Mouse (Mus musculus): Measurements from ENCODE around the gene Pcbd1.

The Pcbd1 gene

GRCm38 (mm10) chr10:61089170-61090142 is at the start of gene Pcbd1:
Gene Pcbd1 (plus strand): TSS chr10:61089331.
- no peak for DNase-seq

- DNase-seq: no peak
Measured at GRCm38 (mm10) chr10:61039657-61040056, 49.5 kb upstream of the Pcbd1 start.

DNA sequence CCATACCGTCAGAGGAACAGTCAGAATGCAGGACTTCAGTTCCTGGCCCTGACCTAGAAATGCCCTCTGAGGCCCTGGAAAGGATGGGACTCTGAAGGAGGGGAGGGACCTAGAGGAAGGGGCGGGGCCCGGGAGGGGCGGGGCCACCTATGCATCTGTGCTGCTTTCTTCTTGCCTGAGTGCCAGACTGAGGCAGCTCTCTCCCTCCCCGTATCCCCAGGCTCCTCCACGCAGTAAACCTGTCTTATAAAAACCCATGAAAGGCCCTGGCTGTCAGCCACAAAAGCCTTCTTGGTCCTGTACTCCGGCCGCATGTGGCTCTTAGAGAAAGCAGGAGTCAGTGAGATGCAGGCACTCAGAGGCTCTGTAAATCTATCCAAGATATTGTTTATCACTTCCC is 44.0 kb upstream of the Pcbd1 start:
- DNase-seq: no peak

- peak; percentile 25 to 37 for DNase-seq
Measured at GRCm38 (mm10) chr10:61051993-61052613, 37.0 kb upstream of the Pcbd1 start.

GRCm38 (mm10) chr10:61056661-61057060 is 32.5 kb upstream of the Pcbd1 start:
- DNase-seq: no peak

DNA sequence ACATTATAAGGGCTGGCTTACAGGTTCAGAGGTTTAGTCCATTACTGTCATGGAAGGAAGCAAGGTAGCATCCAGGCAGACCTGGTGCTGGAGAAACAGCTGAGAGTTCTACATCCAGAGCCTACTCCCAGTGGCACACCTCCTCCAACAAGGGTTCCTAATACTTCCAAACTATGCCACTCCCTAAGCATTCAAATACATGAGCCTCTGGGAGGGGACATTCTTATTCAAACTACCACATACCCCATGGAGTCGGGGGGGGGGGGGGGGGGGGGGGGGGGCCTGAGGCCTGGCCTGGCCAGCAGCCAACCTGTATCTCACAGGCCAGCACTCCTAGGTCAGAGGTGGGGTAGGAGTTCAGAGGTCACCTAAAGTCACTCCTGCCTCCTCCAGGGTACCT is 30.0 kb upstream of the Pcbd1 start:
- no peak for DNase-seq

GRCm38 (mm10) chr10:61059543-61060110 is 29.5 kb upstream of the Pcbd1 start:
- DNase-seq: no peak

DNA sequence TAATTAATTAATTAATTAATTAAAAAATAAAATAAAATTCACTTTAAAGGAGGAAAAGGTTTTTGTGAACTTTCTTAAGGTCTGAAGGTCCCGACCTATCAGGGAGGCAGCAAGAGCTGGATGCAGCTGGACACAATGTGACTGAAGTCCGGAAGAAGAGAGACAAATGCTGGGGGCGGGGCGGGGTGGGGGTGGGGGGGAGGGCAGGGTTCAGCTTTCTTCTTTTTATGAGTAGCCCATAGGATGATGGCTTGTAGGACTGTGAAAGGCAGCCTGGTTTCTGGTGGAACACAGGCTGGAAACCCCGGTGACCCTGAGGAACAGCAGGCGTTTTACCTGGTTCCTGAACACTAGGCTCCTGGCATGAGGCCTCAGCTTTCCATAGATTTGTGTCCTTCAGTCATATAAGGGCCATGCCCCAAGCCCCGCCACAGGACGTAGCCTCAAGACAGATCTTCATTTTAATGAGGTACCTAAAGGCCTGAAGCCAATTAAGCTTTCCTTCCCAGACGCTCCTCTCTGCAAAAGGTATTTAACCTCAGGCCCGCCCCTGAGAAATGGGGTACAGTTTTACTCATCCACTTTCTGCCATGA is 25.8 kb upstream of the Pcbd1 start:
- DNase-seq: no peak

GRCm38 (mm10) chr10:61064635-61065034 is 24.5 kb upstream of the Pcbd1 start:
- DNase-seq: no peak

DNA sequence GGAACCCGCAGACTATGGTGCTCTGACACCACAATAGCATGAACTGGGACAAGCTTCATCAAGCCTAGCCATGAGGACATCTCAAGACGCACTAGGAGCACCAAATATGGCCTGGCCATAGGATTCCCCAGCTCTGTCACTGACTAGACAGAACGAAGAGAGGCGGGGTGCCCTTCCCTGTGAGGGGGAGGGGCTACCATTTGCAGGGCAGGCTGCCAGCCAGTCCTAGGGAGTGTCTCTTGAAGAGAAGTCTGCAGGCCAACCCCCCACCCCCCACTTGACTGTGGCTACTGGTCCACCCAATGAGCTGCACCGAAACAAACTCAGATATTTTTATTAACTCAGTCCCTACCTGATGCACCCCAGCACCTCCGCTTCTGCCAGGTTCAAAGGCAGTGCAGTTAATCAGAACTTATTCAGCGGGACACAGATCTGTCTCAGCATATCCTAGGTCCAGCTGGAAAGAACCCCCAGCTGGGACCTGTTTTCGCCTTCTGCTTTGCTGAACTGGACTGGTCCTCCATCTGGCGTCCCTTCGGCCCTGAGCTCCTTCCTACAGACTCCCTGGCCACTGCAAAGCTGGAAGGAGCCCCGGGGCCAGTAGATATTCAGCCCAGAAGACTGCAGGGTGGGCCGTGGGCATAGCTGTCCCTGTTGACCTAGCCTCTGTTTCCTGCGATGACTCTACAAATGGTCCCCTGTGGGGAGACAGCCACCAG is 23.7 kb upstream of the Pcbd1 start:
- DNase-seq: no peak

GRCm38 (mm10) chr10:61068436-61069192 is 20.5 kb upstream of the Pcbd1 start:
- peak; percentile 11 to 22 for DNase-seq

DNA sequence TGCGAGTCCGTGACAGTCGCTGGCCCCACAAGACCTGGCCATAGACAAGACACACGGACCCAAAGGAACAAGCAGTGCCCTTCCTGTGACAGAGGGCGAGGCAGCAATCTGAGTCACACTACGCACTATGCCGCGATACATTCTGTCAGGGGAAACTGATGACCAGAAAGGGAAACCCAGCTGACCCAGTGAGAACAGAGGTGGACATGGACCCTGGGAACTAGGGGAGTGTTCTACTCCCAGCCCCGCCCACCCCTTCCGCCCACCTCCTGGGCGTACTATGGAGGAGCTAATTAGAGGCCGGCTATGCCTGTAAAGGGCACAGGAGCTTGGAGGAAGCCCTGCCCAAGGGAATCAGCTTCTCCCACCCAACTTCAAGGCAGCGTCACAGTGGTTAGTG is 19.9 kb upstream of the Pcbd1 start:
- no peak for DNase-seq

DNA sequence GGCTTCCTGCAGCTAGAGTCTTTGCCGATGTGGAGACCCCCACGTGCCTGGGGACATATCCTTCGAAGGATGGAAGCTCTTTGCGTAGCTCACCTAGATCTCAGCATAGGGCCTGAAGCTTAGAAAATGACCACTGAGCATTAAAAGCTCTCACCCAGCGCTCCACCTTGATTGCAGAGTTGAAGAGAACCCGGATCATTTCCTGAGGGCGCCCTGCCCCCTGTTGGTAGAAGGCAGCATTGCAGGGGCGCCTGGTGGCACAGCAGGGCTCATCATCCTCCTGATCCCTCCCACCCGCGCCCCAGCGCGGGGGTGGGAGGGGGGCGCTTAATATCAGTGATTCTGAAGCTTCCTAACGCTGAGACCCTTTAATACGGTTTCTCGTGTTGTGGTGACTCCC is 16.8 kb upstream of the Pcbd1 start:
- DNase-seq: peak; percentile 50 to 52

GRCm38 (mm10) chr10:61074643-61075042 is 14.5 kb upstream of the Pcbd1 start:
- DNase-seq: no peak

DNA sequence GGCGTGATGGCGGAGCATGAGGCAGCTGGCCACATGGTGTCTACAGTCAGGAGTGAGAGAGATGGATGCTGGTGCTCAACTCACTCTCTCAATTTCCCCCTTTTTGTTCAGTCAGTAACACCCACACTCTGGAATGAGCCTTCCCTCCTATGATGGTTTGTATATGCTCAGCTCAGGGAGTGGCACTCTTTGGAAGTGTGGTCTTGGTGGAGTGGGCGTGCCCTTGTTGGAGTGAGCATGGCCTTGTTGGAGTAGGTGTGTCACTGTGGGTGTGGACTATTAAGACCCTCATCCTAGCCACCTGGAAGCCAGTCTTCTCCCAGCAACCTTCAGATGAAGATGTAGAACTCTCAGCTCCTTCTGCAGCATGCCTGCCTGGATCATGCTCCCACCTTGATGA is 13.5 kb upstream of the Pcbd1 start:
- no peak for DNase-seq

DNA sequence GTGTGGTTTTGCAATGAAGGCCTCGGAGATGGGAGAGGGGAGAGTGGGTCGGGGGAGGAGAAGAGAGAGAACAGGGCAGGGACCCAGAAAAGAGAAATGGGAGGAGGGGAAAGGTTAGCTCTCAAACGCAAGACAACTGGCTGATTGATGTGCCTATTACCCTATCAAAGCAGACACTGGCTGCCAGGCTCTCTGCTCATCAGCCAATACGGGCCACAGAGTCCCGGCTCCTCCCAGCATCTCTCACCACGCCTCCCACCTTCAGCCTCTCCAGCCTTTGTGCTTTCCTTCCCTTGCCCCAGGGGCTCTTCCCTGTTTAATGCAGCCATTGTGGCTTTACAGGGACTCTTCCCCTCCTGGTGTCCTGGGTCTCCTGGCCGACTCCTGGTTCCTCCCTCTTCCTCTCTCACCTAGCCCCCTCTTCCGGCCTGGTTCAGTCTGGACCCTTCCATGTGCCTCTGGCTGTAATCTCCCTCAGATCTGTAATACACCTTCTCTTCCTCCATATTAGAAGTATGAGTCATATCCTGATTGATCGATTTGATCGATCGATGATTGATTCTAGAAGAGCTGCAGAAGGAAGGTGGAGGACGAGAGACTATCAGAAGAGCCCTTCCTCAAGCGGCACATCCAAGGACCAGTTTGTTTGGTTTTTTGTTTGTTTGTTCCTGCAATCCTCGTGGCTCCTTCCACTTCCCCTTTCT is 8.8 kb upstream of the Pcbd1 start:
- DNase-seq: peak; percentile 34 to 62

DNA sequence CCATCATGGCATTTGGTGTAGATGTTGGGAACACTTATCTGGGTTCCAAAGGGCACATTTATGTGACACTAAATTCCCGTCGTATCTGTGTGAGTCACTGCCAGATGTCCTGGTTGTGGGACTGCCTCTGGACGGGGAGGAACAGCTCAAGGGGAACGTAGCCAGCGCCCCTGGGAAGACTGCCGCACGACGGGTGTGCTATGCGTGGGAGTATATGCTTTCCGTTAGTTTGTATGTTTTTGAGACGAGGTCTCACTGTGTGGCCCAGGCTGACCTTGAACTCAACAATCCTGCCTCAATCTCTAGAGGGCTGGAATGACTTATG is 8.2 kb upstream of the Pcbd1 start:
- no peak for DNase-seq

GRCm38 (mm10) chr10:61085364-61085763 is 3.8 kb upstream of the Pcbd1 start:
- no peak for DNase-seq

- DNase-seq: no peak
Measured at GRCm38 (mm10) chr10:61086502-61086901, 2.6 kb upstream of the Pcbd1 start.

GRCm38 (mm10) chr10:61088468-61088867 is 663 bp upstream of the Pcbd1 start:
- no peak for DNase-seq

- no peak for DNase-seq
Measured at GRCm38 (mm10) chr10:61091866-61092265, 2.7 kb downstream of the Pcbd1 start.
